Mouse (Mus musculus) ES-Bruce4 (cell line): ENCODE data around the gene Satb2.

Experiments used
- CTCF ChIP-seq: IDR thresholded peaks from one replicate; pipeline ENCODE4 v1.8.1; 2011; ENCODE audit warnings: low read depth, low read length
- EP300 ChIP-seq: IDR thresholded peaks from 2 replicates; pipeline ENCODE4 v1.6.1; 2011; ENCODE audit warnings: low read depth, low read length; ENCODE audit not compliant: insufficient read depth
- POLR2A ChIP-seq: IDR thresholded peaks from one replicate; pipeline ENCODE4 v1.8.1; 2011; ENCODE audit warnings: low read length; ENCODE audit not compliant: insufficient read depth

DNA sequence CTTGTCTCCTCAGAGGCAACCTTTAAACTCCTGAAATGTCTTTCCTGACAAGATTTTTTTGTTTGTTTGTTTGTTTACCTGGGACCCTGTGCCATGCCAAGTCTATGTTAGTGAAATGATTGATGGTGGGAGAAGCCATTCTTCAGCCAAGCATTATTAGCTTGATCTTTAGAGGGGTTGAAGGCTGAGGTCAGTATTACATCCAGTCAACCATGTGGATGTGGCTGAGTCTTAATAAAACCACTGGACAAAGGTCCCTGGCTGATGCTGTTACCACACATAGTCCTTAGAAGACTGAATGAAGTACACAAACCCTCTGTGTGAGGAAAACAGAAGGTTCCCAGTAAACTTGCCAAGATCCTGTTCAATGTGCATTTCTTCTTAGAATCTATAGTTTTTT lies 40.5 kb upstream of the Satb2 start:
- TF ChIP-seq EP300 (no peak), CTCF (no peak), POLR2A (no peak)
